Mouse (Mus musculus): ENCODE results near the gene Nsun4. TPM values are rescaled to one million over a fixed set of nuclear protein-coding genes. Genes with fewer than 3 reads are reported as not detected.

Nsun4 gene
- polyA plus RNA-seq, 1 experiment, result 8.1 TPM

- peak; percentile 62 for DNase-seq (ENCODE audit: low read depth)
- TF ChIP-seq CTCF (IDR thresholded peaks at IDR 0.05; ENCODE audit: borderline replicate concordance, extremely low read depth, insufficient read depth, insufficient read length) (no peak), POLR2A (IDR thresholded peaks at IDR 0.05; ENCODE audit: borderline replicate concordance, extremely low read depth, insufficient read depth, insufficient read length, poor library complexity, severe bottlenecking) (no peak)
These were observed 20.5 kb upstream of the Nsun4 start for GRCm38 (mm10) chr4:116074145-116074675.

- TF ChIP-seq CTCF (IDR thresholded peaks at IDR 0.05; ENCODE audit: borderline replicate concordance, extremely low read depth, insufficient read depth, insufficient read length) (no peak), POLR2A (IDR thresholded peaks at IDR 0.05; ENCODE audit: borderline replicate concordance, extremely low read depth, insufficient read depth, insufficient read length, poor library complexity, severe bottlenecking) (no peak)
- DNase-seq (ENCODE audit: low read depth), result peak; percentile 31
These were observed 19.5 kb upstream of the Nsun4 start for GRCm38 (mm10) chr4:116073146-116073545.

- TF ChIP-seq CTCF (IDR thresholded peaks at IDR 0.05; ENCODE audit: borderline replicate concordance, extremely low read depth, insufficient read depth, insufficient read length) (no peak), POLR2A (IDR thresholded peaks at IDR 0.05; ENCODE audit: borderline replicate concordance, extremely low read depth, insufficient read depth, insufficient read length, poor library complexity, severe bottlenecking) (no peak)
- DNase-seq (ENCODE audit: low read depth), result no peak
These were observed 16.4 kb upstream of the Nsun4 start for GRCm38 (mm10) chr4:116070116-116070515.

- no peak for DNase-seq (ENCODE audit: low read depth)
- TF ChIP-seq POLR2A (IDR thresholded peaks at IDR 0.05; ENCODE audit: borderline replicate concordance, extremely low read depth, insufficient read depth, insufficient read length, poor library complexity, severe bottlenecking), result no peak
These were observed 10.2 kb upstream of the Nsun4 start for GRCm38 (mm10) chr4:116063855-116064254.

GRCm38 (mm10) chr4:116059012-116059726, 5.5 kb upstream of the Nsun4 start:
- TF ChIP-seq POLR2A (IDR thresholded peaks at IDR 0.05; ENCODE audit: borderline replicate concordance, extremely low read depth, insufficient read depth, insufficient read length, poor library complexity, severe bottlenecking) (no peak), CTCF (IDR thresholded peaks at IDR 0.05; ENCODE audit: borderline replicate concordance, extremely low read depth, insufficient read depth, insufficient read length) (no peak)
- DNase-seq (ENCODE audit: low read depth), result no peak

GRCm38 (mm10) chr4:116057559-116057958, 3.9 kb upstream of the Nsun4 start:
- TF ChIP-seq POLR2A (IDR thresholded peaks at IDR 0.05; ENCODE audit: borderline replicate concordance, extremely low read depth, insufficient read depth, insufficient read length, poor library complexity, severe bottlenecking), result no peak
- no peak for TF ChIP-seq CTCF (IDR thresholded peaks at IDR 0.05; ENCODE audit: borderline replicate concordance, extremely low read depth, insufficient read depth, insufficient read length)

GRCm38 (mm10) chr4:116052526-116053293, 966 bp downstream of the Nsun4 start:
- peak; percentile 71 for DNase-seq (ENCODE audit: low read depth)
- no peak for TF ChIP-seq POLR2A (IDR thresholded peaks at IDR 0.05; ENCODE audit: borderline replicate concordance, extremely low read depth, insufficient read depth, insufficient read length, poor library complexity, severe bottlenecking)
- TF ChIP-seq CTCF (IDR thresholded peaks at IDR 0.05; ENCODE audit: borderline replicate concordance, extremely low read depth, insufficient read depth, insufficient read length), result peak; percentile 39; the same call in 1 of the 2 replicates

More at GRCm38 (mm10) chr4:116057559-116057958, 3.9 kb upstream of the Nsun4 start:
- no peak for DNase-seq (ENCODE audit: low read depth)

GRCm38 (mm10) chr4:116049211-116049610, 4.5 kb downstream of the Nsun4 start:
- TF ChIP-seq CTCF (IDR thresholded peaks at IDR 0.05; ENCODE audit: borderline replicate concordance, extremely low read depth, insufficient read depth, insufficient read length) (no peak), POLR2A (IDR thresholded peaks at IDR 0.05; ENCODE audit: borderline replicate concordance, extremely low read depth, insufficient read depth, insufficient read length, poor library complexity, severe bottlenecking) (no peak)
- DNase-seq (ENCODE audit: low read depth), result no peak

GRCm38 (mm10) chr4:116048130-116048920, 5.4 kb downstream of the Nsun4 start:
- no peak for TF ChIP-seq POLR2A (IDR thresholded peaks at IDR 0.05; ENCODE audit: borderline replicate concordance, extremely low read depth, insufficient read depth, insufficient read length, poor library complexity, severe bottlenecking)
- DNase-seq (ENCODE audit: low read depth), result no peak

- no peak for DNase-seq (ENCODE audit: low read depth)
- TF ChIP-seq POLR2A (IDR thresholded peaks at IDR 0.05; ENCODE audit: borderline replicate concordance, extremely low read depth, insufficient read depth, insufficient read length, poor library complexity, severe bottlenecking), result no peak
- TF ChIP-seq CTCF (IDR thresholded peaks at IDR 0.05; ENCODE audit: borderline replicate concordance, extremely low read depth, insufficient read depth, insufficient read length), result no peak
These were observed 6.0 kb downstream of the Nsun4 start for GRCm38 (mm10) chr4:116047681-116048080.

- TF ChIP-seq CTCF (IDR thresholded peaks at IDR 0.05; ENCODE audit: borderline replicate concordance, extremely low read depth, insufficient read depth, insufficient read length), result no peak
- no peak for TF ChIP-seq POLR2A (IDR thresholded peaks at IDR 0.05; ENCODE audit: borderline replicate concordance, extremely low read depth, insufficient read depth, insufficient read length, poor library complexity, severe bottlenecking)
- no peak for DNase-seq (ENCODE audit: low read depth)
These were observed 7.1 kb downstream of the Nsun4 start for GRCm38 (mm10) chr4:116046604-116047003.

All from brain, embryonic 14.5 days (tissue).